Mouse (Mus musculus) frontal cortex, adult (tissue): ENCODE data around the gene Cckbr.
"Not testable (repeated sequence)": the region's sequence is repeated elsewhere in the genome, so short reads cannot be mapped to it uniquely, and the experiment has no call there.

Experiments used
- ATAC-seq: cut with Nextera tagmentation; 2 replicates; pipeline ENCODE4 v1.9.2; 2017; ENCODE audit warnings: mild to moderate bottlenecking, moderate library complexity, mixed read lengths; ENCODE audit not compliant: low TSS enrichment

Cckbr gene

GRCm38 (mm10) chr7:105437979-105438772 is 12.6 kb downstream of the Cckbr start:
- peak; percentile 64 for ATAC-seq

GRCm38 (mm10) chr7:105441426-105441825 is 15.9 kb downstream of the Cckbr start:
- ATAC-seq, result no peak

- no peak for ATAC-seq
Measured at GRCm38 (mm10) chr7:105445076-105445475, 19.5 kb downstream of the Cckbr start.

- not testable (repeated sequence) for ATAC-seq
Measured at GRCm38 (mm10) chr7:105453345-105453744, 27.8 kb downstream of the Cckbr start.

GRCm38 (mm10) chr7:105458546-105458945 is 33.0 kb downstream of the Cckbr start:
- no peak for ATAC-seq

GRCm38 (mm10) chr7:105465505-105465904 is 40.0 kb downstream of the Cckbr start:
- ATAC-seq, result peak; percentile 95

- ATAC-seq, result no peak
Measured at GRCm38 (mm10) chr7:105472607-105473006, 47.1 kb downstream of the Cckbr start.

GRCm38 (mm10) chr7:105474771-105475315 is 49.3 kb downstream of the Cckbr start:
- no peak for ATAC-seq

- no peak for ATAC-seq
Measured at GRCm38 (mm10) chr7:105475396-105475949, 49.9 kb downstream of the Cckbr start.

- ATAC-seq, result no peak
Measured at GRCm38 (mm10) chr7:105476683-105477432, 51.3 kb downstream of the Cckbr start.

GRCm38 (mm10) chr7:105477433-105477700 is 51.8 kb downstream of the Cckbr start:
- ATAC-seq, result no peak

- peak; percentile 53 for ATAC-seq
Measured at GRCm38 (mm10) chr7:105477841-105478240, 52.3 kb downstream of the Cckbr start.

GRCm38 (mm10) chr7:105478344-105478743 is 52.8 kb downstream of the Cckbr start:
- ATAC-seq, result no peak

- ATAC-seq, result no peak
Measured at GRCm38 (mm10) chr7:105479232-105479631, 53.7 kb downstream of the Cckbr start.

- ATAC-seq, result 0 out of 2 replicates have a peak, but pooled peaks have one; percentile 10
Measured at GRCm38 (mm10) chr7:105480081-105480480, 54.5 kb downstream of the Cckbr start.

GRCm38 (mm10) chr7:105480561-105481504 is 55.3 kb downstream of the Cckbr start:
- no peak for ATAC-seq

- ATAC-seq, result peak; percentile 77
Measured at GRCm38 (mm10) chr7:105481505-105482411, 56.2 kb downstream of the Cckbr start, which contains the start of gene Cavin3. Gene Cavin3 (minus strand): TSS chr7:105482300.

- no peak for ATAC-seq
Measured at GRCm38 (mm10) chr7:105482426-105482825, 56.9 kb downstream of the Cckbr start.

GRCm38 (mm10) chr7:105485029-105485428 is 59.5 kb downstream of the Cckbr start:
- no peak for ATAC-seq
